Mouse (Mus musculus): ENCODE results near the gene Uck1. TPM values are rescaled to one million over a fixed set of nuclear protein-coding genes. Genes with fewer than 3 reads are reported as not detected.

Gene Uck1
- polyA plus RNA-seq (2017; shearing (Covaris generic)) = 100 to 1,000 TPM in 1 of 2 experiments, 10 to 100 TPM in 1; 89.9 to 103 TPM

GRCm38 (mm10) chr2:32259657-32260417 is at the start of gene Uck1:
Gene Uck1, minus strand, starts transcription at chr2:32260159.

GRCm38 (mm10) chr2:32287923-32288367 is 28.0 kb upstream of the Uck1 start, which contains the start of gene Swi5:
Gene Swi5, minus strand, starts transcription at chr2:32288075.

GRCm38 (mm10) chr2:32287334-32287840 is 27.4 kb upstream of the Uck1 start, which contains the start of gene Golga2:
Gene Golga2, plus strand, starts transcription at chr2:32287384.

GRCm38 (mm10) chr2:32235886-32236759 is 23.8 kb downstream of the Uck1 start, which contains the start of gene Pomt1:
Gene Pomt1, plus strand, starts transcription at chr2:32236590.

Other genes with a start within 250 kb of the Uck1 start
- 10 to 100 TPM; 24.3 to 56.0 TPM for gene Fam78a, start 175.3 kb downstream of the Uck1 start, polyA plus RNA-seq (2017; shearing (Covaris generic))
- under 1 TPM; 0.17 to 0.53 TPM for gene Plpp7, start 164.6 kb downstream of the Uck1 start, polyA plus RNA-seq (2017; shearing (Covaris generic))
- 10 to 100 TPM; 52.6 to 66.4 TPM for gene Prrc2b, start 109.1 kb downstream of the Uck1 start, polyA plus RNA-seq (2017; shearing (Covaris generic))
- 1 to 10 TPM; 6.6 to 7.3 TPM for gene Pomt1, start 23.6 kb downstream of the Uck1 start, polyA plus RNA-seq (2017; shearing (Covaris generic))
- gene Golga2, start 27.2 kb upstream of the Uck1 start, polyA plus RNA-seq (2017; shearing (Covaris generic)) = 10 to 100 TPM; 41.9 to 42.0 TPM
- gene Swi5, start 27.9 kb upstream of the Uck1 start, polyA plus RNA-seq (2017; shearing (Covaris generic)) = 100 to 1,000 TPM; 222 to 264 TPM
- 100 to 1,000 TPM; 110 to 117 TPM for gene Ciz1, start 92.2 kb upstream of the Uck1 start, polyA plus RNA-seq (2017; shearing (Covaris generic))
- under 1 TPM; 0.07 to 0.88 TPM for gene Dnm1, start 93.2 kb upstream of the Uck1 start, polyA plus RNA-seq (2017; shearing (Covaris generic))
- 10 to 100 TPM; 61.9 to 74.2 TPM for gene 1110008P14Rik, start 121.8 kb upstream of the Uck1 start, polyA plus RNA-seq (2017; shearing (Covaris generic))
- not detected for gene Lcn2, start 128.1 kb upstream of the Uck1 start, polyA plus RNA-seq (2017; shearing (Covaris generic))
- 10 to 100 TPM; 17.9 to 24.6 TPM for gene Ptges2, start 135.7 kb upstream of the Uck1 start, polyA plus RNA-seq (2017; shearing (Covaris generic))
- 10 to 100 TPM in 1 of 2 experiments, 1 to 10 TPM in 1; 8.7 to 14.3 TPM for gene Naif1, start 190.3 kb upstream of the Uck1 start, polyA plus RNA-seq (2017; shearing (Covaris generic))
- 10 to 100 TPM; 19.0 to 24.9 TPM for gene Slc25a25, start 191.3 kb upstream of the Uck1 start, polyA plus RNA-seq (2017; shearing (Covaris generic))

Data from inflammation-experienced regulatory T-cells (primary cell).